Mouse (Mus musculus) midbrain, embryonic 15.5 days (tissue): ENCODE measurements at regions not wholly inside any gene's neighbourhood (a gene's known extent, or its start where the extent isn't known, plus 50 kb on each side); places are given as distances from the start of the nearest gene placed in this dataset.

Source experiments
- ATAC-seq: fragments of 200-750 bp; cut with Nextera tagmentation; replicated peaks from 2 replicates; pipeline ENCODE4 v1.8.0; 2017; ENCODE audit warnings: moderate TSS enrichment
- H3K27ac ChIP-seq: fragments of 300-500 bp; sonication (generic); 2 replicates; pipeline ENCODE4 v1.5.1; 2015; ENCODE audit warnings: mild to moderate bottlenecking, inconsistent platforms
- H3K27me3 ChIP-seq: fragments of 300-500 bp; sonication (generic); replicated peaks from 2 replicates; pipeline ENCODE4 v1.6.1; 2015; ENCODE audit warnings: inconsistent platforms
- H3K36me3 ChIP-seq: fragments of 300-500 bp; sonication (generic); replicated peaks from 2 replicates; pipeline ENCODE4 v1.6.1; 2015; ENCODE audit warnings: inconsistent platforms
- H3K4me1 ChIP-seq: fragments of 300-500 bp; sonication (generic); 2 replicates; pipeline ENCODE4 v1.6.1; 2015; ENCODE audit warnings: inconsistent platforms
- H3K4me2 ChIP-seq: fragments of 300-500 bp; sonication (generic); 2 replicates; pipeline ENCODE4 v1.6.1; 2015; ENCODE audit warnings: inconsistent platforms, mild to moderate bottlenecking, moderate library complexity
- H3K4me3 ChIP-seq: fragments of 300-500 bp; sonication (generic); 2 replicates; pipeline ENCODE4 v1.5.1; 2015; ENCODE audit warnings: mild to moderate bottlenecking, inconsistent platforms
- H3K9ac ChIP-seq: fragments of 300-500 bp; sonication (generic); 2 replicates; pipeline ENCODE4 v1.6.1; 2015; ENCODE audit warnings: mild to moderate bottlenecking, inconsistent platforms
- H3K9me3 ChIP-seq: fragments of 300-500 bp; sonication (generic); 2 replicates; pipeline ENCODE4 v1.6.1; 2016; ENCODE audit warnings: inconsistent platforms
- WGBS: fragments of 180-500 bp; shearing (Covaris S2); methylation state at CpG from one replicate; pipeline ENCODE4 v1.1.7; 2015; ENCODE audit warnings: mixed read lengths; 5-methylcytosine and 5-hydroxymethylcytosine counted together

GRCm38 (mm10) chr3:35219394-35219793, 534.5 kb upstream of the Atp11b start:
- Histone ChIP-seq H3K9ac (no peak overlapping the region), H3K4me1 (peaks cover 6% of the 10 kb centered on the region; the same call in 1 of the 2 replicates), H3K4me3 (no peak overlapping the region), H3K27ac (no peak overlapping the region), H3K4me2 (no peak overlapping the region), H3K27me3 (no peaks in the 10 kb centered on the region), H3K36me3 (no peaks in the 10 kb centered on the region), H3K9me3 (no peaks in the 10 kb centered on the region)
- ATAC-seq = no peak
- WGBS = 78% methylated on average over 6 of the region's 6 CpGs

- Histone ChIP-seq H3K27me3 (no peaks in the 10 kb centered on the region), H3K27ac (no peak overlapping the region), H3K9ac (no peak overlapping the region), H3K9me3 (no peaks in the 10 kb centered on the region), H3K4me3 (no peak overlapping the region), H3K4me2 (no peak overlapping the region), H3K36me3 (no peaks in the 10 kb centered on the region), H3K4me1 (peaks cover 6% of the 10 kb centered on the region; the same call in 1 of the 2 replicates)
- 39% methylated on average over 3 of the region's 3 CpGs for WGBS
- ATAC-seq = no peak
Measured at GRCm38 (mm10) chr3:35221183-35221582, 532.7 kb upstream of the Atp11b start.

GRCm38 (mm10) chr3:35222251-35222650, 531.7 kb upstream of the Atp11b start:
- WGBS = 53% methylated on average over 2 of the region's 2 CpGs
- Histone ChIP-seq H3K4me1 (peaks cover 6% of the 10 kb centered on the region; the same call in 1 of the 2 replicates), H3K9me3 (no peaks in the 10 kb centered on the region), H3K27me3 (no peaks in the 10 kb centered on the region), H3K36me3 (no peaks in the 10 kb centered on the region), H3K4me2 (no peak overlapping the region), H3K27ac (no peak overlapping the region), H3K9ac (no peak overlapping the region), H3K4me3 (no peak overlapping the region)
- ATAC-seq = no peak

GRCm38 (mm10) chr3:35225051-35225701, 528.7 kb upstream of the Atp11b start:
- H3K4me3 ChIP-seq = no peak overlapping the region

GRCm38 (mm10) chr3:35225774-35226365, 528.0 kb upstream of the Atp11b start:
- ATAC-seq = no peak
- no peak overlapping the region for H3K4me3 ChIP-seq
- H3K9ac ChIP-seq = no peak overlapping the region
- 64% methylated on average over 3 of the region's 3 CpGs for WGBS
- no peaks in the 10 kb centered on the region for H3K9me3 ChIP-seq
- peak overlapping the region; percentile 36; the same call in 1 of the 2 replicates for H3K4me2 ChIP-seq
- H3K36me3 ChIP-seq = no peaks in the 10 kb centered on the region
- H3K4me1 ChIP-seq = peaks cover 6% of the 10 kb centered on the region; the same call in 1 of the 2 replicates
- H3K27ac ChIP-seq = no peak overlapping the region
- no peaks in the 10 kb centered on the region for H3K27me3 ChIP-seq

More at GRCm38 (mm10) chr3:35225051-35225701, 528.7 kb upstream of the Atp11b start:
- ATAC-seq = peak; percentile 61
- 23% methylated on average over 12 of the region's 12 CpGs for WGBS
- H3K4me2 ChIP-seq = peak overlapping the region; percentile 36
- H3K9me3 ChIP-seq = no peaks in the 10 kb centered on the region
- no peaks in the 10 kb centered on the region for H3K27me3 ChIP-seq
- no peaks in the 10 kb centered on the region for H3K36me3 ChIP-seq
- peaks cover 6% of the 10 kb centered on the region; the same call in 1 of the 2 replicates for H3K4me1 ChIP-seq
- H3K27ac ChIP-seq = no peak overlapping the region
- H3K9ac ChIP-seq = no peak overlapping the region

GRCm38 (mm10) chr3:35231158-35231928, 522.6 kb upstream of the Atp11b start:
- no peaks in the 10 kb centered on the region for H3K36me3 ChIP-seq
- no peaks in the 10 kb centered on the region for H3K4me1 ChIP-seq
- no peaks in the 10 kb centered on the region for H3K27me3 ChIP-seq
- H3K9me3 ChIP-seq = no peaks in the 10 kb centered on the region
- no peak for ATAC-seq
- WGBS = 89% methylated on average over 10 of the region's 10 CpGs
- no peak overlapping the region for H3K4me2 ChIP-seq
- no peak overlapping the region for H3K9ac ChIP-seq
- H3K27ac ChIP-seq = no peak overlapping the region
- H3K4me3 ChIP-seq = no peak overlapping the region

- WGBS = 55% methylated on average over 1 of the region's 1 CpGs
- no peak for ATAC-seq
- no peak overlapping the region for H3K27ac ChIP-seq
- no peak overlapping the region for H3K4me3 ChIP-seq
- no peak overlapping the region for H3K4me2 ChIP-seq
- no peak overlapping the region for H3K9ac ChIP-seq
- no peaks in the 10 kb centered on the region for H3K27me3 ChIP-seq
- no peaks in the 10 kb centered on the region for H3K4me1 ChIP-seq
- H3K36me3 ChIP-seq = no peaks in the 10 kb centered on the region
- H3K9me3 ChIP-seq = no peaks in the 10 kb centered on the region
Measured at GRCm38 (mm10) chr3:35232487-35232886, 521.4 kb upstream of the Atp11b start.

- WGBS = 82% methylated on average over 3 of the region's 3 CpGs
- Histone ChIP-seq H3K4me3 (no peak overlapping the region), H3K4me1 (no peaks in the 10 kb centered on the region), H3K4me2 (no peak overlapping the region), H3K27me3 (no peaks in the 10 kb centered on the region), H3K36me3 (no peaks in the 10 kb centered on the region), H3K27ac (no peak overlapping the region), H3K9ac (no peak overlapping the region), H3K9me3 (no peaks in the 10 kb centered on the region)
- no peak for ATAC-seq
Measured at GRCm38 (mm10) chr3:35235066-35235465, 518.8 kb upstream of the Atp11b start.

GRCm38 (mm10) chr3:35235772-35236171, 518.1 kb upstream of the Atp11b start:
- H3K36me3 ChIP-seq = no peaks in the 10 kb centered on the region
- H3K4me1 ChIP-seq = no peaks in the 10 kb centered on the region
- H3K4me3 ChIP-seq = no peak overlapping the region
- no peak overlapping the region for H3K9ac ChIP-seq
- no peaks in the 10 kb centered on the region for H3K9me3 ChIP-seq
- ATAC-seq = no peak
- 57% methylated on average over 5 of the region's 5 CpGs for WGBS
- H3K27ac ChIP-seq = no peak overlapping the region
- H3K4me2 ChIP-seq = no peak overlapping the region
- no peaks in the 10 kb centered on the region for H3K27me3 ChIP-seq

GRCm38 (mm10) chr3:35237342-35237741, 516.6 kb upstream of the Atp11b start:
- Histone ChIP-seq H3K9me3 (no peaks in the 10 kb centered on the region), H3K4me1 (0 out of 2 replicates have a peak, but pooled peaks cover under 1% of the 10 kb centered on the region), H3K27me3 (no peaks in the 10 kb centered on the region), H3K36me3 (no peaks in the 10 kb centered on the region), H3K4me2 (no peak overlapping the region), H3K4me3 (no peak overlapping the region), H3K27ac (no peak overlapping the region), H3K9ac (no peak overlapping the region)
- WGBS = 86% methylated on average over 6 of the region's 6 CpGs
- no peak for ATAC-seq

GRCm38 (mm10) chr3:35242349-35242748, 511.6 kb upstream of the Atp11b start:
- Histone ChIP-seq H3K4me3 (no peak overlapping the region), H3K9ac (no peak overlapping the region), H3K4me2 (no peak overlapping the region), H3K9me3 (no peaks in the 10 kb centered on the region), H3K36me3 (no peaks in the 10 kb centered on the region), H3K27ac (no peak overlapping the region), H3K27me3 (no peaks in the 10 kb centered on the region), H3K4me1 (peaks cover 12% of the 10 kb centered on the region)
- no peak for ATAC-seq
- 31% methylated on average over 6 of the region's 6 CpGs for WGBS

GRCm38 (mm10) chr3:35242871-35243529, 510.9 kb upstream of the Atp11b start:
- Histone ChIP-seq H3K4me3 (no peak overlapping the region), H3K27ac (no peak overlapping the region), H3K9ac (no peak overlapping the region), H3K36me3 (no peaks in the 10 kb centered on the region), H3K4me2 (no peak overlapping the region), H3K27me3 (no peaks in the 10 kb centered on the region), H3K9me3 (no peaks in the 10 kb centered on the region), H3K4me1 (peaks cover 12% of the 10 kb centered on the region)
- peak; percentile 41; the same call in 1 of the 2 replicates for ATAC-seq
- 60% methylated on average over 10 of the region's 10 CpGs for WGBS
